In genomic region chr13:53178594-53178993, GRCm38 (mm10) we compare ENCODE assay signal across 8 mouse cellular contexts.
DNase-seq lines count a peak whose midpoint lies in the region; ATAC-seq and TF ChIP-seq lines count a peak whose summit lies in the region.

No protein-coding gene starts in this region.

- peak overlapping the region; percentile 30 for H3K4me2 ChIP-seq in hindbrain, embryonic 16.5 days (ENCODE audit: low read length)

- no peak overlapping the region for H3K27ac ChIP-seq in heart, adult 2 months
- H3K27ac ChIP-seq in hindbrain, embryonic 16.5 days (ENCODE audit: low read depth, low read length), result peak overlapping the region; percentile 48
- H3K27ac ChIP-seq in thymus, adult 2 months (ENCODE audit: control insufficient read depth, insufficient read depth, low read length), result no peak overlapping the region

- H3K4me3 ChIP-seq in heart, adult 2 months, result peak overlapping the region; percentile 6; the same call in 1 of the 2 replicates
- no peak overlapping the region for H3K4me3 ChIP-seq in hindbrain, embryonic 16.5 days (ENCODE audit: low read length)
- H3K4me3 ChIP-seq in thymus, adult 2 months (ENCODE audit: control insufficient read depth, insufficient read depth, low read length), result no peak overlapping the region

- no peaks in the 10 kb centered on the region for H3K79me2 ChIP-seq in heart, adult 2 months (replicated peaks; ENCODE audit: control insufficient read depth, insufficient read depth, low read length)

- 13% methylated on average over 13 of the region's 13 CpGs for whole genome bisulfite sequencing in heart, adult 2 months
- 6% methylated on average over 13 of the region's 13 CpGs for WGBS in hindbrain, embryonic 16.5 days
- 52% methylated on average over 13 of the region's 13 CpGs for WGBS in thymus, adult 2 months

- intact Hi-C loops in heart, adult 2 months (cut with DNase I), result no loop called here

- no peak for TF ChIP-seq EP300 in heart, adult 2 months (IDR thresholded peaks at IDR 0.05; ENCODE audit: insufficient read depth, low read depth, low read length)

- TF ChIP-seq POLR2A in heart, adult 2 months (IDR thresholded peaks at IDR 0.05; ENCODE audit: insufficient read depth, low read depth, low read length), result no peak
- no peak for TF ChIP-seq POLR2A in thymus, adult 2 months (IDR thresholded peaks at IDR 0.05; ENCODE audit: control insufficient read depth, extremely low read depth, insufficient read depth, low read length, poor library complexity)

- peaks cover 3% of the 10 kb centered on the region for H3K4me1 ChIP-seq in heart, adult 2 months (ENCODE audit: control insufficient read depth, insufficient read depth, low read length)
- peaks cover 25% of the 10 kb centered on the region for H3K4me1 ChIP-seq in hindbrain, embryonic 16.5 days (ENCODE audit: control insufficient read depth, insufficient read depth, low read depth, low read length)
- no peaks in the 10 kb centered on the region for H3K4me1 ChIP-seq in thymus, adult 2 months (replicated peaks; ENCODE audit: control insufficient read depth, insufficient read depth, low read length)

- no peak for DNase-seq in heart, adult 2 months
- no peak for DNase-seq in heart, adult 18-20 months
- peak; percentile 77 for DNase-seq in embryo, embryonic 11 days
- peak; percentile 46 for DNase-seq in lung, postnatal 10 days
- no peak for DNase-seq in cerebellum, adult 11-12 months
- DNase-seq in thymus, adult 2 months, result no peak
- no peak for DNase-seq in ovary, postnatal 36 days (ENCODE audit: low spot score)

- no peak overlapping the region for H3K9ac ChIP-seq in heart, adult 2 months (ENCODE audit: low read depth, low read length)
- H3K9ac ChIP-seq in hindbrain, embryonic 16.5 days (ENCODE audit: low read depth, low read length), result peak overlapping the region; percentile 42; the same call in 1 of the 2 replicates

- H3K36me3 ChIP-seq in heart, adult 2 months (ENCODE audit: control insufficient read depth, insufficient read depth, low read length), result no peaks in the 10 kb centered on the region
- H3K36me3 ChIP-seq in hindbrain, embryonic 16.5 days (ENCODE audit: control insufficient read depth, insufficient read depth, low read length), result no peaks in the 10 kb centered on the region
- no peaks in the 10 kb centered on the region for H3K36me3 ChIP-seq in thymus, adult 2 months (ENCODE audit: control insufficient read depth, insufficient read depth, low read length)

- no peaks in the 10 kb centered on the region for H3K9me3 ChIP-seq in hindbrain, embryonic 16.5 days (ENCODE audit: control insufficient read depth, low read length)

- TF ChIP-seq CTCF in heart, adult 2 months (IDR thresholded peaks at IDR 0.05), result no peak
- TF ChIP-seq CTCF in thymus, adult 2 months (IDR thresholded peaks at IDR 0.05; ENCODE audit: borderline replicate concordance, control insufficient read depth, extremely low read depth, insufficient read depth, low read length, poor library complexity), result no peak

- peak; percentile 34 for ATAC-seq in hindbrain, embryonic 16.5 days

- H3K27me3 ChIP-seq in heart, adult 2 months (ENCODE audit: control insufficient read depth, insufficient read depth, low read length), result no peaks in the 10 kb centered on the region
- H3K27me3 ChIP-seq in hindbrain, embryonic 16.5 days (replicated peaks; ENCODE audit: control insufficient read depth, insufficient read depth, low read length), result no peaks in the 10 kb centered on the region
- no peaks in the 10 kb centered on the region for H3K27me3 ChIP-seq in thymus, adult 2 months (ENCODE audit: control insufficient read depth, insufficient read depth, low read length)

Comparison
In these comparisons a context has a peak if more than half of its experiments do, and no peak if none do; other contexts are left out.
1. DNase-seq: peak in embryo, embryonic 11 days (single experiment) and lung, postnatal 10 days (single experiment); none in heart, adult 2 months (0 of 2), heart, adult 18-20 months (0 of 2), cerebellum, adult 11-12 months (single experiment), thymus, adult 2 months (single experiment) and ovary, postnatal 36 days (single experiment).